In genomic region chr2:173022056-173022681, GRCm38 (mm10) we compare ENCODE assay signal across 8 mouse cellular contexts. TPM values are rescaled to one million over a fixed set of nuclear protein-coding genes. Genes with fewer than 3 reads are reported as not detected.
DNase-seq lines count a peak whose midpoint lies in the region; ATAC-seq lines count a peak whose summit lies in the region.

No protein-coding gene starts in this region.

- DNase-seq in spleen, adult 18-20 months: peak; percentile 56 to 67
- no peak for DNase-seq in spleen, adult 12 weeks (ENCODE audit: low spot score)
- peak; percentile 67 for DNase-seq in cerebellum, adult 9-11 months
- DNase-seq in kidney, postnatal 4 days: peak; percentile 62 to 77
- peak; percentile 81 for DNase-seq in thymus, postnatal 14 days

- H3K4me1 ChIP-seq in heart, embryonic 11.5 days (ENCODE audit: control insufficient read depth, insufficient read depth, low read length): peaks cover 67% of the 10 kb centered on the region
- peaks cover 31% of the 10 kb centered on the region for H3K4me1 ChIP-seq in midbrain, embryonic 16.5 days (ENCODE audit: control insufficient read depth, insufficient read depth, low read length)

- peak overlapping the region; percentile 88 for H3K9ac ChIP-seq in heart, embryonic 11.5 days (ENCODE audit: low read depth, low read length)
- peak overlapping the region; percentile 72 for H3K9ac ChIP-seq in midbrain, embryonic 16.5 days (ENCODE audit: low read depth, low read length)

- H3K36me3 ChIP-seq in heart, embryonic 11.5 days (ENCODE audit: control insufficient read depth, insufficient read depth, low read length): 0 out of 2 replicates have a peak, but pooled peaks cover 2% of the 10 kb centered on the region
- no peaks in the 10 kb centered on the region for H3K36me3 ChIP-seq in midbrain, embryonic 16.5 days (ENCODE audit: control insufficient read depth, insufficient read depth, low read length)

- peak; percentile 12; the same call in 1 of the 2 replicates for ATAC-seq in heart, embryonic 11.5 days (replicated peaks; ENCODE audit: insufficient number of reproducible peaks, low FRiP score, low TSS enrichment)
- ATAC-seq in midbrain, embryonic 16.5 days: peak; percentile 57
- no peak for ATAC-seq in megakaryocyte-erythroid progenitor cell, adult 5-6 weeks (replicated peaks; ENCODE audit: low FRiP score, low TSS enrichment, poor library complexity, severe bottlenecking)

- peak overlapping the region; percentile 79 for H3K27ac ChIP-seq in heart, embryonic 11.5 days (ENCODE audit: low read depth, low read length)
- 0 out of 2 replicates have a peak overlapping the region, but pooled peaks have one; percentile 55 for H3K27ac ChIP-seq in midbrain, embryonic 16.5 days (ENCODE audit: low read length)

- peak overlapping the region; percentile 85 for H3K4me2 ChIP-seq in heart, embryonic 11.5 days
- H3K4me2 ChIP-seq in midbrain, embryonic 16.5 days (ENCODE audit: low read length): peak overlapping the region; percentile 77

- H3K27me3 ChIP-seq in heart, embryonic 11.5 days (ENCODE audit: control insufficient read depth, insufficient read depth, low read length): 0 out of 2 replicates have a peak, but pooled peaks cover 3% of the 10 kb centered on the region
- peaks cover 26% of the 10 kb centered on the region for H3K27me3 ChIP-seq in midbrain, embryonic 16.5 days (ENCODE audit: control insufficient read depth, insufficient read depth, low read depth, low read length)

- H3K9me3 ChIP-seq in heart, embryonic 11.5 days (replicated peaks; ENCODE audit: control insufficient read depth, low read length): no peaks in the 10 kb centered on the region
- no peaks in the 10 kb centered on the region for H3K9me3 ChIP-seq in midbrain, embryonic 16.5 days (replicated peaks; ENCODE audit: control insufficient read depth, low read length, poor library complexity, severe bottlenecking)

- peak overlapping the region; percentile 83 for H3K4me3 ChIP-seq in heart, embryonic 11.5 days (ENCODE audit: low read depth, low read length)
- H3K4me3 ChIP-seq in midbrain, embryonic 16.5 days (ENCODE audit: low read depth, low read length): peak overlapping the region; percentile 66

- WGBS in heart, embryonic 11.5 days (ENCODE audit: insufficient replicate concordance): under 1% methylated on average over 51 of the region's 51 CpGs
- WGBS in midbrain, embryonic 16.5 days: under 1% methylated on average over 47 of the region's 51 CpGs

RNA-seq across cellular contexts. Expression of gene Rbm38, which starts 1.9 kb away (rescaled TPM):
- polyA plus RNA-seq in heart, embryonic 11.5 days (2014; fragmentation: Nextera tagmentation; extraction: Ambion mirVana): 161 and 169 TPM in 2 replicates
- 9.9 and 12.9 TPM in 2 replicates for polyA plus RNA-seq in midbrain, embryonic 16.5 days (2015; fragmentation: Nextera tagmentation; extraction: Ambion mirVana)
- 191 and 218 TPM in 2 replicates for total RNA-seq in megakaryocyte-erythroid progenitor cell, adult 5-6 weeks (2014; fragmentation: Nextera tagmentation)
- 38.9 and 116 TPM in 2 replicates for total RNA-seq in megakaryocyte-erythroid progenitor cell, adult 5-6 weeks (2017)

RNA-seq across cellular contexts. Expression of gene Rae1, which starts 22.3 kb away (rescaled TPM):
- polyA plus RNA-seq in heart, embryonic 11.5 days (2014; fragmentation: Nextera tagmentation; extraction: Ambion mirVana): 114 and 118 TPM in 2 replicates
- 115 and 118 TPM in 2 replicates for polyA plus RNA-seq in midbrain, embryonic 16.5 days (2015; fragmentation: Nextera tagmentation; extraction: Ambion mirVana)
- total RNA-seq in megakaryocyte-erythroid progenitor cell, adult 5-6 weeks (2014; fragmentation: Nextera tagmentation): 142 and 149 TPM in 2 replicates
- total RNA-seq in megakaryocyte-erythroid progenitor cell, adult 5-6 weeks (2017): 79.4 and 102 TPM in 2 replicates

RNA-seq across cellular contexts. Expression of gene Spo11, which starts 44.7 kb away (rescaled TPM):
- 0.17 and 0.19 TPM in 2 replicates for polyA plus RNA-seq in heart, embryonic 11.5 days (2014; fragmentation: Nextera tagmentation; extraction: Ambion mirVana)
- 1.0 and 1.6 TPM in 2 replicates for polyA plus RNA-seq in midbrain, embryonic 16.5 days (2015; fragmentation: Nextera tagmentation; extraction: Ambion mirVana)
- total RNA-seq in megakaryocyte-erythroid progenitor cell, adult 5-6 weeks (2014; fragmentation: Nextera tagmentation): 2.1 and 2.6 TPM in 2 replicates
- 0.53 TPM in 1 of 2 replicates, not detected in the other for total RNA-seq in megakaryocyte-erythroid progenitor cell, adult 5-6 weeks (2017)

Comparison
In these comparisons a context has a peak if more than half of its experiments do, and no peak if none do; other contexts are left out.
1. RNA of gene Rbm38, which starts 1.9 kb away (polyA plus RNA-seq): 161 to 169 TPM in heart, embryonic 11.5 days; 9.9 to 12.9 TPM in midbrain, embryonic 16.5 days; every median in the first group is over 10 times any median in the second.